1 mouse cellular context compared by ENCODE assay signal in the genomic region with DNA sequence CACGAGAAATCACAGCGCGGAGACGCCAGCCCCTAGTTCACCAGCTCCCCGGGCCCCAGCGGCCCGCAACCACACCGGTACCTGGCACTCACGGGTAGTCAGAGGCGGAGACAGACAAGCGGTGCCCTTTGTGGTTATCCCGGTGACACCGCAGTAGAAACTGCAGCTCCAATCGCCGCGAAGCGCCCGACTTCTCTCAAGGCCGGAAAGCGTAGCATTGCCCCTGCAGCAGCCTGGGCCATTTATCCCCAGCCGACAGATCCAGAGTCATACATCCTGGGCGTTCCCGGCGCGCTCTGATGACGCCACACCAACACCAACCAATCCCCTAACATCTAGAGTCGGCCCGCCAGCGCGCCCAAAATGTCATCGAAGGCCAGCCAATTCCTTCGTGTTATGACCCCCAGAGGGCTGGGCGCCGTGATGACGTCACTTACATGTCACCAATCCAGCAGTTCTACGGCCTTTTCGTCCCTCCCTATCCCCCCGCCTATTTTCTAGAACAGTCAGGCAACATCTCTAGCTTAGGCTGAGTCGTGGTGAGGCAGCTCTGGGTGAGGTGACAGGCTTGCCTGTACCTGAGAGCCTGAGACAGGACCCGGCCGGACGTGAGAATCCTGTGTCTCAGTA.
TF ChIP-seq lines count a peak whose summit lies in the region.

Zfand2a (minus strand) TSS at position 365 of the 630 bp plus-strand sequence.

TF ChIP-seq in MEL, 35 proteins besides CTCF, POLR2A, EP300 and RAD21 (continued from another document):
- TF ChIP-seq MYB (IDR thresholded peaks at IDR 0.05; ENCODE audit: low read depth, low read length) = no peak
- peak; percentile 71; the same call in 1 of the 2 replicates for TF ChIP-seq ZMIZ1 (IDR thresholded peaks at IDR 0.05; ENCODE audit: low read depth, low read length)
- peak; percentile 91 for TF ChIP-seq MXI1 (IDR thresholded peaks at IDR 0.05; ENCODE audit: low read depth, low read length)
- no peak for TF ChIP-seq ETS1 (IDR thresholded peaks at IDR 0.05; ENCODE audit: low read depth, low read length)
- 0 out of 2 replicates have a peak, but pooled peaks have one; percentile 20 for TF ChIP-seq POLR2AphosphoS5 (IDR thresholded peaks at IDR 0.05; ENCODE audit: borderline replicate concordance, low read depth, low read length)
- no peak for TF ChIP-seq CHD1 (IDR thresholded peaks at IDR 0.05; ENCODE audit: low read depth, low read length)
- TF ChIP-seq ZKSCAN1 (IDR thresholded peaks at IDR 0.05; ENCODE audit: low read depth, low read length) = no peak
- TF ChIP-seq TCF12 (IDR thresholded peaks at IDR 0.05; ENCODE audit: low read depth, low read length) = peak; percentile 37; the same call in 1 of the 2 replicates
- TF ChIP-seq POLR2AphosphoS2 (IDR thresholded peaks at IDR 0.05; ENCODE audit: low read length) = peak; percentile 78
- TF ChIP-seq NELFE (IDR thresholded peaks at IDR 0.05; ENCODE audit: low read depth, low read length) = peak; percentile 91
- no peak for TF ChIP-seq TAL1 (IDR thresholded peaks at IDR 0.05; ENCODE audit: low read length)
- no peak for TF ChIP-seq ZNF384 (IDR thresholded peaks at IDR 0.05; ENCODE audit: low read depth, low read length)
